Mouse (Mus musculus) stomach, postnatal 0 days (tissue): ENCODE measurements at regions not wholly inside any gene's neighbourhood (a gene's known extent, or its start where the extent isn't known, plus 50 kb on each side); places are given as distances from the start of the nearest gene placed in this dataset.

ENCODE experiments used
- ATAC-seq: fragments of 200-750 bp; cut with Nextera tagmentation; 2 replicates; pipeline ENCODE4 v1.8.0; 2017; ENCODE audit not compliant: low FRiP score, low TSS enrichment
- DNase-seq: peaks from one replicate; pipeline ENCODE4 v3.0.0-alpha.2; 2016; ENCODE audit warnings: low spot score
- H3K27ac ChIP-seq: fragments of 300-500 bp; sonication (generic); replicated peaks from 2 replicates; pipeline ENCODE4 v1.5.1; 2014; ENCODE audit warnings: mild to moderate bottlenecking, control low read depth
- H3K27me3 ChIP-seq: fragments of 300-500 bp; sonication (generic); 2 replicates; pipeline ENCODE4 v1.6.1; 2014; ENCODE audit warnings: low read length; ENCODE audit not compliant: control insufficient read depth, insufficient read depth
- H3K36me3 ChIP-seq: fragments of 300-500 bp; sonication (generic); 2 replicates; pipeline ENCODE4 v1.6.1; 2014; ENCODE audit warnings: low read length, mixed read lengths; ENCODE audit not compliant: control insufficient read depth, insufficient read depth
- H3K4me1 ChIP-seq: fragments of 300-500 bp; sonication (generic); replicated peaks from 2 replicates; pipeline ENCODE4 v1.6.1; 2014; ENCODE audit warnings: antibody characterized with exemption; ENCODE audit not compliant: control insufficient read depth, insufficient read depth
- H3K4me2 ChIP-seq: fragments of 300-500 bp; sonication (generic); replicated peaks from 2 replicates; pipeline ENCODE4 v1.6.1; 2014; ENCODE audit warnings: low read depth, mild to moderate bottlenecking, control low read depth, moderate library complexity
- H3K4me3 ChIP-seq: fragments of 300-500 bp; sonication (generic); 2 replicates; pipeline ENCODE4 v1.5.1; 2014; ENCODE audit warnings: low read depth, low read length, control low read depth
- H3K9ac ChIP-seq: fragments of 300-500 bp; sonication (generic); 2 replicates; pipeline ENCODE4 v1.6.1; 2014; ENCODE audit warnings: mild to moderate bottlenecking, low read length, control low read depth, mixed read lengths
- H3K9me3 ChIP-seq: fragments of 300-500 bp; sonication (generic); 2 replicates; pipeline ENCODE4 v1.6.1; 2016; ENCODE audit warnings: low read length; ENCODE audit not compliant: control insufficient read depth
- CTCF ChIP-seq: IDR thresholded peaks from 2 replicates; pipeline ENCODE4 v1.5.1; 2016; ENCODE audit warnings: antibody characterized with exemption, low read depth, mild to moderate bottlenecking, moderate library complexity
- EP300 ChIP-seq: optimal IDR thresholded peaks from 2 replicates; pipeline ENCODE3; 2016; ENCODE audit warnings: antibody characterized with exemption
- WGBS: fragments of 180-500 bp; shearing (Covaris S2); extraction: QIAGEN DNeasy Blood & Tissue Kit; methylation state at CpG from one replicate; pipeline ENCODE4 v1.1.7; 2014; 5-methylcytosine and 5-hydroxymethylcytosine counted together

GRCm38 (mm10) chr2:171676083-171676482 lies 367.2 kb downstream of the Cbln4 start:
- ATAC-seq (no peak), DNase-seq (no peak)
- Histone ChIP-seq H3K4me1 (no peaks in the 10 kb centered on the region), H3K27ac (no peak overlapping the region), H3K36me3 (no peaks in the 10 kb centered on the region), H3K9me3 (no peaks in the 10 kb centered on the region), H3K4me3 (no peak overlapping the region), H3K27me3 (no peaks in the 10 kb centered on the region), H3K4me2 (no peak overlapping the region), H3K9ac (no peak overlapping the region)
- TF ChIP-seq EP300, result no peak
- no peak for TF ChIP-seq CTCF
- 42% methylated on average over 8 of the region's 8 CpGs for WGBS

- Histone ChIP-seq H3K4me2 (no peak overlapping the region), H3K27me3 (no peaks in the 10 kb centered on the region), H3K4me1 (no peaks in the 10 kb centered on the region), H3K9ac (no peak overlapping the region), H3K4me3 (no peak overlapping the region), H3K36me3 (no peaks in the 10 kb centered on the region), H3K9me3 (no peaks in the 10 kb centered on the region), H3K27ac (no peak overlapping the region)
- 61% methylated on average over 2 of the region's 2 CpGs for WGBS
- ATAC-seq, result no peak
- no peak for TF ChIP-seq EP300
- TF ChIP-seq CTCF, result no peak
- no peak for DNase-seq
These were observed 367.9 kb downstream of the Cbln4 start for GRCm38 (mm10) chr2:171675411-171675810.

GRCm38 (mm10) chr2:171670945-171671547 lies 372.2 kb downstream of the Cbln4 start:
- no peaks in the 10 kb centered on the region for H3K27me3 ChIP-seq
- TF ChIP-seq CTCF (no peak), EP300 (no peak)

GRCm38 (mm10) chr2:171668791-171669645 lies 374.2 kb downstream of the Cbln4 start:
- Histone ChIP-seq H3K27ac (no peak overlapping the region), H3K4me2 (no peak overlapping the region), H3K27me3 (no peaks in the 10 kb centered on the region), H3K9me3 (no peaks in the 10 kb centered on the region), H3K4me3 (no peak overlapping the region), H3K4me1 (no peaks in the 10 kb centered on the region), H3K36me3 (no peaks in the 10 kb centered on the region), H3K9ac (no peak overlapping the region)
- no peak for TF ChIP-seq CTCF
- TF ChIP-seq EP300, result no peak
- WGBS, result 25% methylated on average over 4 of the region's 4 CpGs
- no peak for ATAC-seq
- no peak for DNase-seq

More at GRCm38 (mm10) chr2:171670945-171671547, 372.2 kb downstream of the Cbln4 start:
- Histone ChIP-seq H3K4me3 (no peak overlapping the region), H3K9me3 (no peaks in the 10 kb centered on the region), H3K36me3 (no peaks in the 10 kb centered on the region), H3K27ac (no peak overlapping the region), H3K4me1 (no peaks in the 10 kb centered on the region), H3K4me2 (no peak overlapping the region), H3K9ac (no peak overlapping the region)
- 74% methylated on average over 8 of the region's 8 CpGs for WGBS
- ATAC-seq (no peak), DNase-seq (no peak)

- TF ChIP-seq CTCF, result no peak
- no peak for TF ChIP-seq EP300
- H3K36me3 ChIP-seq, result no peaks in the 10 kb centered on the region
- no peak overlapping the region for H3K9ac ChIP-seq
- H3K4me2 ChIP-seq, result no peak overlapping the region
- H3K9me3 ChIP-seq, result no peaks in the 10 kb centered on the region
- no peak for DNase-seq
- 89% methylated on average over 6 of the region's 6 CpGs for WGBS
- ATAC-seq, result no peak
- H3K4me3 ChIP-seq, result no peak overlapping the region
- no peak overlapping the region for H3K27ac ChIP-seq
- no peaks in the 10 kb centered on the region for H3K4me1 ChIP-seq
- no peaks in the 10 kb centered on the region for H3K27me3 ChIP-seq
These were observed 380.7 kb downstream of the Cbln4 start for GRCm38 (mm10) chr2:171662571-171662970.
